Mouse (Mus musculus) macrophage (primary cell): ENCODE measurements around the gene Stum. TPM values are rescaled to one million over a fixed set of nuclear protein-coding genes. Genes with fewer than 3 reads are reported as not detected.

Experiments
- H3K27ac ChIP-seq: fragments of 350-480 bp; formaldehyde crosslinking; 2 replicates; pipeline ENCODE4 v1.9.0; 2021
- H3K36me3 ChIP-seq: fragments of 350-480 bp; formaldehyde crosslinking; 2 replicates; pipeline ENCODE4 v1.9.0; 2021; ENCODE audit errors: inconsistent target
- H3K4me3 ChIP-seq: fragments of 350-480 bp; formaldehyde crosslinking; 2 replicates; pipeline ENCODE4 v1.9.0; 2021; ENCODE audit errors: inconsistent target
- H3K79me2 ChIP-seq: fragments of 350-480 bp; formaldehyde crosslinking; 2 replicates; pipeline ENCODE4 v1.9.0; 2021; ENCODE audit errors: inconsistent target
- WGBS: methylation state at CpG from one replicate; pipeline ENCODE4 v1.1.7; 2026; ENCODE audit warnings: inconsistent platforms; ENCODE audit not compliant: missing documents; 5-methylcytosine and 5-hydroxymethylcytosine counted together
- polyA plus RNA-seq: library from polyadenylated mRNA; stranded (reverse); fragments of 250-400 nt; gene quantifications from 3 replicates; pipeline ENCODE4 v1.2.4, GENCODE M21; 2018; ENCODE audit warnings: inconsistent platforms

Gene Stum
- polyA plus RNA-seq, 1 experiment from 2014 or later, result 0.09 TPM

- no peak overlapping the region for H3K4me3 ChIP-seq
- 53% methylated on average over 7 of the region's 7 CpGs for WGBS
- H3K36me3 ChIP-seq, result peaks cover 20% of the 10 kb centered on the region
- H3K27ac ChIP-seq, result 0 out of 2 replicates have a peak overlapping the region, but pooled peaks have one; percentile 8
- peaks cover 72% of the 10 kb centered on the region for H3K79me2 ChIP-seq
Measured at GRCm38 (mm10) chr1:180410306-180410705, 73.0 kb downstream of the Stum start.

GRCm38 (mm10) chr1:180409771-180410170, 73.5 kb downstream of the Stum start:
- no peak overlapping the region for H3K4me3 ChIP-seq
- 64% methylated on average over 5 of the region's 5 CpGs for WGBS
- peaks cover 78% of the 10 kb centered on the region for H3K79me2 ChIP-seq
- H3K36me3 ChIP-seq, result peaks cover 15% of the 10 kb centered on the region
- peak overlapping the region; percentile 8; the same call in 1 of the 2 replicates for H3K27ac ChIP-seq

- WGBS, result 88% methylated on average over 9 of the region's 9 CpGs
- no peak overlapping the region for H3K27ac ChIP-seq
- H3K36me3 ChIP-seq, result peaks cover 7% of the 10 kb centered on the region
- no peak overlapping the region for H3K4me3 ChIP-seq
- H3K79me2 ChIP-seq, result peaks cover 80% of the 10 kb centered on the region
Measured at GRCm38 (mm10) chr1:180408832-180409231, 74.5 kb downstream of the Stum start.

- H3K4me3 ChIP-seq, result no peak overlapping the region
- no peak overlapping the region for H3K27ac ChIP-seq
- H3K79me2 ChIP-seq, result peaks cover 82% of the 10 kb centered on the region
- H3K36me3 ChIP-seq, result no peaks in the 10 kb centered on the region
- 88% methylated on average over 18 of the region's 18 CpGs for WGBS
Measured at GRCm38 (mm10) chr1:180407727-180408719, 75.3 kb downstream of the Stum start.

- WGBS, result 30% methylated on average over 16 of the region's 16 CpGs
- no peaks in the 10 kb centered on the region for H3K36me3 ChIP-seq
- H3K79me2 ChIP-seq, result peaks cover 87% of the 10 kb centered on the region
- no peak overlapping the region for H3K4me3 ChIP-seq
- H3K27ac ChIP-seq, result no peak overlapping the region
Measured at GRCm38 (mm10) chr1:180407171-180407671, 76.1 kb downstream of the Stum start.

GRCm38 (mm10) chr1:180406336-180407035, 76.8 kb downstream of the Stum start:
- Histone ChIP-seq H3K4me3 (no peak overlapping the region), H3K36me3 (no peaks in the 10 kb centered on the region), H3K79me2 (peaks cover 86% of the 10 kb centered on the region), H3K27ac (peak overlapping the region; percentile 40)
- 90% methylated on average over 11 of the region's 11 CpGs for WGBS

- WGBS, result 83% methylated on average over 7 of the region's 9 CpGs
- H3K36me3 ChIP-seq, result no peaks in the 10 kb centered on the region
- H3K79me2 ChIP-seq, result peaks cover 86% of the 10 kb centered on the region
- peak overlapping the region; percentile 98 for H3K27ac ChIP-seq
- H3K4me3 ChIP-seq, result no peak overlapping the region
Measured at GRCm38 (mm10) chr1:180405576-180406335, 77.5 kb downstream of the Stum start.

GRCm38 (mm10) chr1:180404706-180405105, 78.6 kb downstream of the Stum start:
- Histone ChIP-seq H3K4me3 (no peak overlapping the region; the same call in 1 of the 2 replicates), H3K36me3 (no peaks in the 10 kb centered on the region), H3K79me2 (peaks cover 86% of the 10 kb centered on the region), H3K27ac (peak overlapping the region; percentile 98)
- 73% methylated on average over 3 of the region's 3 CpGs for WGBS

- Histone ChIP-seq H3K36me3 (no peaks in the 10 kb centered on the region), H3K27ac (peak overlapping the region; percentile 98), H3K4me3 (no peak overlapping the region; the same call in 1 of the 2 replicates), H3K79me2 (peaks cover 86% of the 10 kb centered on the region)
- WGBS, result under 1% methylated on average over 32 of the region's 32 CpGs
Measured at GRCm38 (mm10) chr1:180403694-180404606, 79.4 kb downstream of the Stum start.

- Histone ChIP-seq H3K36me3 (no peaks in the 10 kb centered on the region), H3K27ac (peak overlapping the region; percentile 98), H3K79me2 (peaks cover 86% of the 10 kb centered on the region), H3K4me3 (no peak overlapping the region)
- 52% methylated on average over 7 of the region's 8 CpGs for WGBS
Measured at GRCm38 (mm10) chr1:180403357-180403693, 80.0 kb downstream of the Stum start.

- WGBS, result 92% methylated on average over 11 of the region's 11 CpGs
- H3K27ac ChIP-seq, result peak overlapping the region; percentile 98
- H3K4me3 ChIP-seq, result no peak overlapping the region
- H3K79me2 ChIP-seq, result peaks cover 86% of the 10 kb centered on the region
- no peaks in the 10 kb centered on the region for H3K36me3 ChIP-seq
Measured at GRCm38 (mm10) chr1:180402481-180403081, 80.7 kb downstream of the Stum start.

- peak overlapping the region; percentile 98 for H3K27ac ChIP-seq
- no peak overlapping the region for H3K4me3 ChIP-seq
- 32% methylated on average over 6 of the region's 6 CpGs for WGBS
- peaks cover 86% of the 10 kb centered on the region for H3K79me2 ChIP-seq
- no peaks in the 10 kb centered on the region for H3K36me3 ChIP-seq
Measured at GRCm38 (mm10) chr1:180401725-180402124, 81.6 kb downstream of the Stum start.
